Mouse (Mus musculus) heart, adult 2 months (tissue): ENCODE measurements at regions not wholly inside any gene's neighbourhood (a gene's known extent, or its start where the extent isn't known, plus 50 kb on each side); places are given as distances from the start of the nearest gene placed in this dataset.

Source experiments
- CTCF ChIP-seq: fragments of 200-600 bp; IDR thresholded peaks from 2 replicates; pipeline ENCODE4 v1.8.1; 2022; ENCODE audit warnings: antibody characterized with exemption, mild to moderate bottlenecking, moderate library complexity
- EP300 ChIP-seq: fragments of 200-500 bp; IDR thresholded peaks from 2 replicates; pipeline ENCODE4 v1.6.1; 2011; ENCODE audit warnings: low read depth, low read length, control low read depth; ENCODE audit not compliant: insufficient read depth

GRCm38 (mm10) chr14:61678107-61678506 lies 70.8 kb downstream of the Kcnrg start:
- TF ChIP-seq EP300 (no peak), CTCF (no peak)
